Mouse (Mus musculus) heart, adult 2 months (tissue): ENCODE measurements at regions not wholly inside any gene's neighbourhood (a gene's known extent, or its start where the extent isn't known, plus 50 kb on each side); places are given as distances from the start of the nearest gene placed in this dataset.
A peak's percentile ranks its signal among the peaks of the same experiment; 100 is the strongest.

ENCODE experiments used
- DNase-seq, 2 experiments: peaks; one replicate each; pipeline ENCODE4 v3.0.0; 2021
- H3K27ac ChIP-seq: fragments of 200-600 bp; 2 replicates; pipeline ENCODE4 v1.8.1; 2022
- H3K27me3 ChIP-seq: fragments of 200-500 bp; 2 replicates; pipeline ENCODE4 v1.6.1; 2012; ENCODE audit warnings: mild to moderate bottlenecking, low read length, inconsistent platforms, mixed read lengths; ENCODE audit not compliant: control insufficient read depth, insufficient read depth
- H3K36me3 ChIP-seq: fragments of 200-500 bp; 2 replicates; pipeline ENCODE4 v1.6.1; 2012; ENCODE audit warnings: low read length, inconsistent platforms; ENCODE audit not compliant: control insufficient read depth, insufficient read depth
- H3K4me1 ChIP-seq: fragments of 200-500 bp; 2 replicates; pipeline ENCODE4 v1.6.1; 2011; ENCODE audit warnings: low read length; ENCODE audit not compliant: control insufficient read depth, insufficient read depth
- H3K4me3 ChIP-seq: fragments of 200-600 bp; 2 replicates; pipeline ENCODE4 v1.8.1; 2022
- H3K79me2 ChIP-seq: fragments of 200-500 bp; replicated peaks from 2 replicates; pipeline ENCODE4 v1.6.1; 2012; ENCODE audit warnings: mild to moderate bottlenecking, inconsistent platforms, low read length, moderate library complexity, mixed read lengths; ENCODE audit not compliant: control insufficient read depth, insufficient read depth
- H3K9ac ChIP-seq: fragments of 200-500 bp; 2 replicates; pipeline ENCODE4 v1.6.1; 2012; ENCODE audit warnings: low read depth, mild to moderate bottlenecking, control low read depth, inconsistent platforms, low read length, mixed read lengths
- CTCF ChIP-seq: fragments of 200-600 bp; IDR thresholded peaks from 2 replicates; pipeline ENCODE4 v1.8.1; 2022; ENCODE audit warnings: antibody characterized with exemption, mild to moderate bottlenecking, moderate library complexity
- EP300 ChIP-seq: fragments of 200-500 bp; IDR thresholded peaks from 2 replicates; pipeline ENCODE4 v1.6.1; 2011; ENCODE audit warnings: low read depth, low read length, control low read depth; ENCODE audit not compliant: insufficient read depth
- POLR2A ChIP-seq: fragments of 200-500 bp; IDR thresholded peaks from 2 replicates; pipeline ENCODE4 v1.6.1; 2011; ENCODE audit warnings: mild to moderate bottlenecking, low read depth, low read length, control low read depth; ENCODE audit not compliant: insufficient read depth
- WGBS: fragments of 180-500 bp; shearing (Covaris S2); methylation state at CpG from one replicate; pipeline ENCODE4 v1.1.7; 2018; 5-methylcytosine and 5-hydroxymethylcytosine counted together
- intact Hi-C: fragments of 180-260 bp; cut with DNase I; formaldehyde crosslinking; loops from one replicate; pipeline ENCODE4 v1.15.1; 2025

- Histone ChIP-seq H3K79me2 (no peaks in the 10 kb centered on the region), H3K36me3 (no peaks in the 10 kb centered on the region), H3K4me3 (no peak overlapping the region), H3K27me3 (no peaks in the 10 kb centered on the region), H3K9ac (no peak overlapping the region), H3K4me1 (no peaks in the 10 kb centered on the region), H3K27ac (no peak overlapping the region)
- no peak for TF ChIP-seq CTCF
- no peak for TF ChIP-seq POLR2A
- no peak for TF ChIP-seq EP300
- no peak for DNase-seq
- intact Hi-C loops = no loop called here
Observed at GRCm38 (mm10) chr4:26273754-26274153, 72.9 kb downstream of the Manea start.

GRCm38 (mm10) chr4:26259230-26260029, 87.3 kb downstream of the Manea start:
- no peak for TF ChIP-seq POLR2A
- no peak for TF ChIP-seq EP300
- no peak for TF ChIP-seq CTCF
- H3K4me1 ChIP-seq = no peaks in the 10 kb centered on the region
- H3K27me3 ChIP-seq = no peaks in the 10 kb centered on the region
- intact Hi-C loops = no loop called here
- H3K36me3 ChIP-seq = no peaks in the 10 kb centered on the region
- H3K4me3 ChIP-seq = no peak overlapping the region
- no peak overlapping the region for H3K27ac ChIP-seq
- DNase-seq = no peak
- H3K9ac ChIP-seq = no peak overlapping the region
- no peaks in the 10 kb centered on the region for H3K79me2 ChIP-seq
- 78% methylated on average over 1 of the region's 1 CpGs for WGBS

GRCm38 (mm10) chr4:26255889-26256288, 90.8 kb downstream of the Manea start:
- intact Hi-C loops = no loop called here
- Histone ChIP-seq H3K36me3 (no peaks in the 10 kb centered on the region), H3K79me2 (no peaks in the 10 kb centered on the region), H3K27ac (no peak overlapping the region), H3K9ac (no peak overlapping the region), H3K4me1 (no peaks in the 10 kb centered on the region), H3K27me3 (no peaks in the 10 kb centered on the region), H3K4me3 (no peak overlapping the region)
- TF ChIP-seq CTCF (no peak), EP300 (no peak), POLR2A (no peak)
- DNase-seq = no peak
- WGBS = 55% methylated on average over 3 of the region's 3 CpGs

GRCm38 (mm10) chr4:26247925-26248856, 98.5 kb downstream of the Manea start:
- peak; percentile 73 for TF ChIP-seq CTCF
- TF ChIP-seq POLR2A = no peak
- DNase-seq = peak; percentile 20 to 49
- Histone ChIP-seq H3K36me3 (no peaks in the 10 kb centered on the region), H3K27me3 (no peaks in the 10 kb centered on the region), H3K4me3 (no peak overlapping the region), H3K4me1 (no peaks in the 10 kb centered on the region), H3K27ac (no peak overlapping the region), H3K9ac (no peak overlapping the region), H3K79me2 (no peaks in the 10 kb centered on the region)
- intact Hi-C loops = no loop called here
- WGBS = 60% methylated on average over 13 of the region's 13 CpGs

- Histone ChIP-seq H3K4me3 (no peak overlapping the region), H3K36me3 (no peaks in the 10 kb centered on the region), H3K79me2 (no peaks in the 10 kb centered on the region), H3K27me3 (no peaks in the 10 kb centered on the region), H3K4me1 (no peaks in the 10 kb centered on the region), H3K9ac (no peak overlapping the region), H3K27ac (no peak overlapping the region)
- intact Hi-C loops = no loop called here
- DNase-seq = no peak
- 67% methylated on average over 1 of the region's 1 CpGs for WGBS
- TF ChIP-seq POLR2A = no peak
- no peak for TF ChIP-seq EP300
- no peak for TF ChIP-seq CTCF
Observed at GRCm38 (mm10) chr4:26223267-26223666, 123.4 kb downstream of the Manea start.
